Mouse (Mus musculus): Measurements from ENCODE around the gene Klhdc9. TPM values are rescaled to one million over a fixed set of nuclear protein-coding genes. Genes with fewer than 3 reads are reported as not detected.
A peak's percentile ranks its signal among the peaks of the same experiment; 100 is the strongest.
"Not testable (repeated sequence)": the region's sequence is repeated elsewhere in the genome, so short reads cannot be mapped to it uniquely, and the experiment has no call there.

The Klhdc9 gene
- total RNA-seq, 2 experiments from 2014 or later = 6.2 to 7.1 TPM

DNA sequence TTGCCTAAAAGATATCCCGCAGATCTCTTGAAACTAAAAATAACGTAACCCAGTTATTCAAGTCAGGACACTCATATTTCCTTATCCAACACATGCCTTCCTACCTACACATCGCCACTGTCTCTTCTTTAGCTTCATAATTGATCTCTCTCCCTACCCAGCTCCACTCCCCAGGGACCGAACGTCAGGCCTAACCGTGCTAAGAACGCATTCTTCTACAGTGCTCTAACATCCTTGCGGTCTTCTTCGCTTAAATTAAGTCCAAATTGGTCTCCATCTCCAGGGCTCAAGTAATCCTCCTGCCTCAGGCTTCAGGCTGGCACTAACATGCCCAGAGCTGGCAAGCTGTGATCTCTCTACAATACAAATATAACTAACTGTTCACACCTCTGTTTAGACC, 32.4 kb downstream of the Klhdc9 start:
- Histone ChIP-seq H3K4me3 (peak overlapping the region; percentile 75), H3K27ac (peak overlapping the region; percentile 99)
- intact Hi-C loops (cut with DNase I) = loop anchor here (1.0 to 2.0 kb wide), 3 partner anchors 17 to 83 kb away; partner anchors contain the start of genes Nit1, Pfdn2, Ufc1 and Usf1
- TF ChIP-seq CTCF (IDR thresholded peaks at IDR 0.05) = no peak
- no peak for DNase-seq (ENCODE audit: extremely low spot score in 1 of 2, low spot score in 2 of 2)

DNA sequence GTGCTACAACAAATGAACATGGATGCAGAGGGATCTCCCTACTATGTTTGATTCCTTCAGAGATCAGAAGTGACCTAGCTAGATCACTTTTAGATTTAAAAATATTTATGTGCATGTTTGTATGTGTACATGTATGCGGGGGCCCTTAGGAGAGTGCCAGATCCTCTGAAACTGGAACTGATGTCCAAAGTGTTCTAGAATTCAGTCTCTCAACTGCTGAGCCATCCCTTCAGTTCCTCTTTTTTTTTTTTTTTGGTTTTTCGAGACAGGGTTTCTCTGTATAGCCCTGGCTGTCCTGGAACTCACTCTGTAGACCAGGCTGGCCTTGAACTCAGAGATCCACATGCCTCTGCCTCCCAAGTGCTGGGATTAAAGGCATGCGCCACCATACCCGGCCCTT, 34.0 kb downstream of the Klhdc9 start:
- H3K27ac ChIP-seq; intact Hi-C loops (cut with DNase I); H3K4me3 ChIP-seq; DNase-seq (ENCODE audit: extremely low spot score in 1 of 2, low spot score in 2 of 2): not testable (repeated sequence)

- DNase-seq (ENCODE audit: extremely low spot score in 1 of 2, low spot score in 2 of 2) = no peak
- H3K4me3 ChIP-seq = no peak overlapping the region
- no peak overlapping the region for H3K27ac ChIP-seq
- TF ChIP-seq CTCF (IDR thresholded peaks at IDR 0.05) = no peak
- intact Hi-C loops (cut with DNase I) = no loop called here
These were observed 35.0 kb downstream of the Klhdc9 start for GRCm38 (mm10) chr1:171325571-171325970.

DNA sequence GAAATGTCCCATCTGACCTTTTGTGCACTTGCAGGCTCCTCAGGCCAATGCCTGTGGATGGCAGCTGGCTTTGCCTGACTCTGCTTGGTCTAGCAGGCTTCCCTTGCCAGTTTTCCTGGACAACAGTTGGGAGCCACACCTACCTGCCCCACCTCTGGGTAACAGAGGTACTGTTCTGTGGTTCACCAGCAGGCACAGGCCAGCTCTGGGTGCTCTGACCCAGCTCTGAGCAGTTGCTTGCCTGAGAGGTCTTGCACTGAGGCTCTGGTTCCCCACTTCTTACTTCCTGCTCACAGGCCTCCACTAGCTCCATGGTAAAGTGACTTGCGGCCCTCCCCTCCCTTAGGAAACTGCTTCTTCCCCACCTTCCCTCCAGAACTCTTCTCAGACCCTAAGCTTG, 38.6 kb downstream of the Klhdc9 start:
- H3K4me3 ChIP-seq = no peak overlapping the region
- DNase-seq (ENCODE audit: extremely low spot score in 1 of 2, low spot score in 2 of 2) = no peak
- intact Hi-C loops (cut with DNase I) = loop anchor here (5.0 kb wide), 1 partner anchor 35 kb away; no protein-coding TSS in a partner anchor
- no peak for TF ChIP-seq CTCF (IDR thresholded peaks at IDR 0.05)
- H3K27ac ChIP-seq = no peak overlapping the region

- Histone ChIP-seq H3K27ac (no peak overlapping the region), H3K4me3 (no peak overlapping the region)
- intact Hi-C loops (cut with DNase I) = loop anchor here (5.0 kb wide), 1 partner anchor 36 kb away; no protein-coding TSS in a partner anchor
- peak; percentile 67 for TF ChIP-seq CTCF (IDR thresholded peaks at IDR 0.05)
- no peak for DNase-seq (ENCODE audit: extremely low spot score in 1 of 2, low spot score in 2 of 2)
These were observed 39.2 kb downstream of the Klhdc9 start for GRCm38 (mm10) chr1:171321415-171321814.

DNA sequence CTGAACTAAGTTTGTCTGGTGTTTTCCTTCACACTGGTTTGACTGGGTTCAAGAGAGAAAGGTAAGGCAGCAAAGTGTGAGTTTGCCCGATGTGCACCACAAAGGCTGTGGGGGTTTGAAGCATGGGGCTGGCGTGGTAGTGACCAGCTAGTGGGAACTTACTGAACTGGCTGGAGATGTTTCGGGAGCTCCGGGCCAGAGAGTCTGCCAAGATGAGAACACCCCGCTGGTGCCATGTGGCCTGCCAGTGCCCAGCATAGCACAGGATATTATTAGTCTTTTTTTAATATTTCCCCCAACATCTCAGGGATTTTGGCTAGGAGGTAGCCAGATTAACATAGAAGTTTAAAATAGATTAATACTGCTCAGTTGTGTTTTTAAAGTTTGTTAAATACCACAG, 40.4 kb downstream of the Klhdc9 start:
- TF ChIP-seq CTCF (IDR thresholded peaks at IDR 0.05) = no peak
- H3K4me3 ChIP-seq = no peak overlapping the region
- no peak for DNase-seq (ENCODE audit: extremely low spot score in 1 of 2, low spot score in 2 of 2)
- intact Hi-C loops (cut with DNase I) = loop anchor here (5.0 kb wide), 1 partner anchor 37 kb away; no protein-coding TSS in a partner anchor
- no peak overlapping the region for H3K27ac ChIP-seq

DNA sequence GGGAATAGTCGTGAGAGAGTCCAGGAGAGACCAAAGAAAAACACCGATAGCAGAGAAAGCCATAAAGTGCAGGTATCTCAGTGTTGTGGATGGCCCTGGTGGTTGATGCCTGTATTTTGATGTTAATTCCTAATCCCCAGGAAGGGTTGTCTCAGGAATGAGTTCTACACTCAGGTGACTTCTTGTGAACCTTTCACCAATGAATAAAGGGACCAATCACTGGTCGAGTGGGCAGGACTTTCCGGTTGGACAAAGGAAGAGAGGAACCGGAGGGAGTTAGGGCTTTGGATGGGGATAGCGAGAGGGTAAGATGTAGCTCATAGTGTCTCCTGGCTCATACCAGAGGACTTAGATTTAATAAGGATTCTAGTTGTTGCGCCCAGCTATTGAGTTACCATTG, 40.9 kb downstream of the Klhdc9 start:
- no peak overlapping the region for H3K4me3 ChIP-seq
- no peak for TF ChIP-seq CTCF (IDR thresholded peaks at IDR 0.05)
- intact Hi-C loops (cut with DNase I) = loop anchor here (5.0 kb wide), 1 partner anchor 38 kb away; no protein-coding TSS in a partner anchor

GRCm38 (mm10) chr1:171309321-171309720, 51.3 kb downstream of the Klhdc9 start:
- DNase-seq (ENCODE audit: extremely low spot score in 1 of 2, low spot score in 2 of 2) = no peak
- intact Hi-C loops (cut with DNase I) = no loop called here
- H3K27ac ChIP-seq = no peak overlapping the region
- no peak overlapping the region for H3K4me3 ChIP-seq
- TF ChIP-seq CTCF (IDR thresholded peaks at IDR 0.05) = no peak

More for the DNA sequence above, 40.9 kb downstream of the Klhdc9 start:
- no peak for DNase-seq (ENCODE audit: extremely low spot score in 1 of 2, low spot score in 2 of 2)
- no peak overlapping the region for H3K27ac ChIP-seq

Other genes starting within 250 kb of the Klhdc9 start
- gene Cfap126, start 246.9 kb downstream of the Klhdc9 start, total RNA-seq (2021) = 1 to 10 TPM in 1 of 2 experiments, not detected in 1; 1.5 TPM
- 100 to 1,000 TPM; 194 to 195 TPM for gene Sdhc, start 210.2 kb downstream of the Klhdc9 start, total RNA-seq (2021)
- gene Mpz, start 210.1 kb downstream of the Klhdc9 start, total RNA-seq (2021) = not detected
- 100 to 1,000 TPM in 1 of 2 experiments, 10 to 100 TPM in 1; 76.7 to 113 TPM for gene Pcp4l1, start 164.5 kb downstream of the Klhdc9 start, total RNA-seq (2021)
- under 1 TPM; 0.19 to 0.23 TPM for gene Nr1i3, start 146.8 kb downstream of the Klhdc9 start, total RNA-seq (2021)
- gene Tomm40l, start 138.3 kb downstream of the Klhdc9 start, total RNA-seq (2021) = 10 to 100 TPM; 86.4 to 91.2 TPM
- gene Apoa2, start 135.7 kb downstream of the Klhdc9 start, total RNA-seq (2021) = 1 to 10 TPM; 1.5 to 2.2 TPM
- 10 to 100 TPM; 12.6 to 14.4 TPM for gene Fcer1g, start 126.4 kb downstream of the Klhdc9 start, total RNA-seq (2021)
- gene Adamts4, start 110.4 kb downstream of the Klhdc9 start, total RNA-seq (2021) = 1 to 10 TPM; 6.7 to 8.6 TPM
- gene Ndufs2, start 109.4 kb downstream of the Klhdc9 start, total RNA-seq (2021) = 100 to 1,000 TPM; 267 to 272 TPM
- gene B4galt3, start 90.5 kb downstream of the Klhdc9 start, total RNA-seq (2021) = 10 to 100 TPM; 57.0 to 69.2 TPM
- gene Ppox, start 79.6 kb downstream of the Klhdc9 start, total RNA-seq (2021) = 10 to 100 TPM; 26.0 to 32.1 TPM
- 10 to 100 TPM; 59.8 to 65.7 TPM for gene Usp21, start 72.8 kb downstream of the Klhdc9 start, total RNA-seq (2021)
- 100 to 1,000 TPM; 101 to 108 TPM for gene Ufc1, start 65.8 kb downstream of the Klhdc9 start, total RNA-seq (2021)
- 10 to 100 TPM; 40.4 to 40.9 TPM for gene Dedd, start 31.7 kb downstream of the Klhdc9 start, total RNA-seq (2021)
- 10 to 100 TPM; 43.3 to 44.3 TPM for gene Nit1, start 15.2 kb downstream of the Klhdc9 start, total RNA-seq (2021)
- gene Pfdn2, start 15.1 kb downstream of the Klhdc9 start, total RNA-seq (2021) = 100 to 1,000 TPM; 186 to 191 TPM
- gene Nectin4, start 9.3 kb upstream of the Klhdc9 start, total RNA-seq (2021) = 1 to 10 TPM; 3.0 to 3.1 TPM
- 1 to 10 TPM; 2.0 to 2.2 TPM for gene Arhgap30, start 28.2 kb upstream of the Klhdc9 start, total RNA-seq (2021)
- gene Usf1, start 50.5 kb upstream of the Klhdc9 start, total RNA-seq (2021) = 100 to 1,000 TPM in 1 of 2 experiments, 10 to 100 TPM in 1; 99.7 to 106 TPM
- 1 to 10 TPM; 2.9 to 4.3 TPM for gene Tstd1, start 58.1 kb upstream of the Klhdc9 start, total RNA-seq (2021)
- 1 to 10 TPM; 4.9 to 6.2 TPM for gene F11r, start 76.7 kb upstream of the Klhdc9 start, total RNA-seq (2021)
- 1 to 10 TPM; 4.9 to 5.4 TPM for gene Alyref2, start 142.7 kb upstream of the Klhdc9 start, total RNA-seq (2021)
- not detected for gene Itln1, start 174.5 kb upstream of the Klhdc9 start, total RNA-seq (2021)
- gene Cd244a, start 198.4 kb upstream of the Klhdc9 start, total RNA-seq (2021) = not detected
- not detected for gene Ly9, start 246.6 kb upstream of the Klhdc9 start, total RNA-seq (2021)

All from left cerebral cortex, adult 2 months (tissue).